Mouse (Mus musculus): ENCODE measurements around the gene Fam118b. TPM values are rescaled to one million over a fixed set of nuclear protein-coding genes. Genes with fewer than 3 reads are reported as not detected.

Fam118b gene
- polyA plus RNA-seq, 1 experiment from 2014 or later, result 63.8 TPM

DNA sequence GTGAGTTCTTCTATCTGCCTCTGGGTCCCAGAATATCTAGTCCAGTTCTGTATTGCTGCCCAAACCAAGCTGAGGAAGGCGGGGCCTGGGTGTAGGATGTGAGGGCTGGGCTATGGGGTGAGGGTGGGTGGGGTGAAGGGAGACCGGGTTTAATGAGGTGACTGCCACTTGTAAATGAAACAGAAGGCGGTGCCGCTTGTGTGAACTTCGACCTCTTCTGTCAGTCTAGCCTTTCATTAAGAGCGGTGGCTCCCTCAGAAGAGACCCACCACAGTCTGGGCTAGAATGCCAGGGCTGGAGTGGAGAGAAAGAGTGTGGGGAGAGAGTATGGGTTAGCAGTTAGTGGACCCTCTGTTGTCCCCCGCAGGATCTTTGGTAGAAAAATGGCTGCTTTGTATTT, 22.4 kb upstream of the Fam118b start:
- no peak for ATAC-seq (ENCODE audit: low read depth)
- Histone ChIP-seq H3K9me3 (no peaks in the 10 kb centered on the region), H3K27me3 (peaks cover 72% of the 10 kb centered on the region), H3K27ac (replicated peaks) (no peak overlapping the region), H3K36me3 (no peaks in the 10 kb centered on the region), H3K4me2 (no peak overlapping the region), H3K9ac (no peak overlapping the region), H3K4me3 (no peak overlapping the region), H3K4me1 (replicated peaks) (no peaks in the 10 kb centered on the region)
- 19% methylated on average over 7 of the region's 7 CpGs for WGBS

DNA sequence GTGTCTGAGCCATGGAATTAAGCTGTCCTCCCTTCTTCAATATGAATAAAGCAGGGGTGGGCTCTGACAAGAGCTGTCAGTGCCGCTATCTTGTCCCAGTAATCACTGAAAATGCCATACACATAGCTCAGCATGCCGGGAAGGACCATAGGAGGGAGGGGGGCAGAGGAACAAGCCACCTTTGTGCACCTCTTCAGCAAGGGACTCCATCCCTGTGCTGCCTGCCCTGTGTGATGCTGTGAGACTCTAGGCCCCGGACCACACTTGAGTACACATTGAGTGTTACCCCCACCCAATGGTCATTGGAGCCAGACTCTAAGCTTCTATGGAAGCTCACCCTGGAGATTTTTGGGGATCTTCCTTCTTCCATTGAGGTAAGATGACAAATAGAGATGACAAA, 18.7 kb upstream of the Fam118b start:
- 84% methylated on average over 3 of the region's 3 CpGs for WGBS
- no peak overlapping the region for H3K27ac ChIP-seq (replicated peaks)
- no peak overlapping the region for H3K9ac ChIP-seq
- no peaks in the 10 kb centered on the region for H3K4me1 ChIP-seq (replicated peaks)
- H3K36me3 ChIP-seq, result no peaks in the 10 kb centered on the region
- no peak for ATAC-seq (ENCODE audit: low read depth)
- H3K4me2 ChIP-seq, result no peak overlapping the region
- no peaks in the 10 kb centered on the region for H3K9me3 ChIP-seq
- H3K4me3 ChIP-seq, result no peak overlapping the region
- H3K27me3 ChIP-seq, result peaks cover 75% of the 10 kb centered on the region

GRCm38 (mm10) chr9:35284351-35284750, 16.7 kb upstream of the Fam118b start:
- Histone ChIP-seq H3K4me3 (no peak overlapping the region), H3K27ac (replicated peaks) (no peak overlapping the region), H3K4me1 (replicated peaks) (no peaks in the 10 kb centered on the region), H3K9me3 (no peaks in the 10 kb centered on the region), H3K4me2 (no peak overlapping the region), H3K9ac (no peak overlapping the region), H3K27me3 (peaks cover 60% of the 10 kb centered on the region), H3K36me3 (no peaks in the 10 kb centered on the region)
- WGBS, result 86% methylated on average over 4 of the region's 4 CpGs
- ATAC-seq (ENCODE audit: low read depth), result no peak

GRCm38 (mm10) chr9:35283415-35284069, 15.9 kb upstream of the Fam118b start:
- WGBS, result 67% methylated on average over 13 of the region's 13 CpGs
- H3K4me1 ChIP-seq (replicated peaks), result no peaks in the 10 kb centered on the region
- no peak overlapping the region for H3K4me3 ChIP-seq
- H3K27me3 ChIP-seq, result peaks cover 52% of the 10 kb centered on the region
- H3K4me2 ChIP-seq, result no peak overlapping the region
- H3K36me3 ChIP-seq, result peaks cover 4% of the 10 kb centered on the region; the same call in 1 of the 2 replicates
- ATAC-seq (ENCODE audit: low read depth), result no peak
- H3K27ac ChIP-seq (replicated peaks), result no peak overlapping the region
- H3K9ac ChIP-seq, result no peak overlapping the region
- no peaks in the 10 kb centered on the region for H3K9me3 ChIP-seq

- Histone ChIP-seq H3K4me2 (no peak overlapping the region), H3K27me3 (peaks cover 45% of the 10 kb centered on the region), H3K9me3 (no peaks in the 10 kb centered on the region), H3K4me1 (replicated peaks) (no peaks in the 10 kb centered on the region), H3K27ac (replicated peaks) (no peak overlapping the region), H3K4me3 (no peak overlapping the region), H3K36me3 (peaks cover 8% of the 10 kb centered on the region), H3K9ac (no peak overlapping the region)
- WGBS, result 63% methylated on average over 5 of the region's 5 CpGs
- peak; percentile 36; the same call in 1 of the 2 replicates for ATAC-seq (ENCODE audit: low read depth)
Observed at GRCm38 (mm10) chr9:35282851-35283200, 15.2 kb upstream of the Fam118b start.

- no peak overlapping the region for H3K4me2 ChIP-seq
- no peaks in the 10 kb centered on the region for H3K4me1 ChIP-seq (replicated peaks)
- H3K36me3 ChIP-seq, result peaks cover 14% of the 10 kb centered on the region
- no peaks in the 10 kb centered on the region for H3K9me3 ChIP-seq
- no peak overlapping the region for H3K27ac ChIP-seq (replicated peaks)
- H3K9ac ChIP-seq, result no peak overlapping the region
- 0 out of 2 replicates have a peak, but pooled peaks have one; percentile 52 for ATAC-seq (ENCODE audit: low read depth)
- no peak overlapping the region for H3K4me3 ChIP-seq
- H3K27me3 ChIP-seq, result peaks cover 39% of the 10 kb centered on the region
- WGBS, result 11% methylated on average over 5 of the region's 5 CpGs
Observed at GRCm38 (mm10) chr9:35282006-35282850, 14.6 kb upstream of the Fam118b start.

DNA sequence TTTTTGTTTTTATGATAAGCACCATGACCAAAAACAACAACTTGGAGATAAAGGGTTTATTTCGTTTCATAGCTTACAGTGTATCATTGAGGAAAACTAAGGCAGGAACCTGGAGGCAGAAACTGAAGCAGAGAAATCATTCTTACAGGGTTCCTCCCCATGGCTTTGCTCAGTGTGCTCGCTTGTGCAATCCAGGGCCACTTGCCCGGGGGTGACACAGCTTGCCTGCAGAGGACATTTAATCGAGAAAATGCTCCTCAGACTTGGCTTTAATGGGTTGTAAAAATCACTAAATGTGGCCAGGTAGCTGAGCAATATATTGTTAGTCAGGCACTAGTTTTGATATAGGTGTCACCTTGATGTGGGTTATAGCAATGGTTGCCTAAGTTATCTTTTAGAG, 10.8 kb upstream of the Fam118b start:
- H3K9ac ChIP-seq, result no peak overlapping the region
- no peaks in the 10 kb centered on the region for H3K9me3 ChIP-seq
- WGBS, result 85% methylated on average over 4 of the region's 4 CpGs
- H3K4me2 ChIP-seq, result no peak overlapping the region
- peaks cover 4% of the 10 kb centered on the region for H3K27me3 ChIP-seq
- H3K27ac ChIP-seq (replicated peaks), result no peak overlapping the region
- H3K36me3 ChIP-seq, result peaks cover 46% of the 10 kb centered on the region
- no peak for ATAC-seq (ENCODE audit: low read depth)
- no peak overlapping the region for H3K4me3 ChIP-seq
- no peaks in the 10 kb centered on the region for H3K4me1 ChIP-seq (replicated peaks)

GRCm38 (mm10) chr9:35277855-35278365, 10.3 kb upstream of the Fam118b start:
- H3K4me1 ChIP-seq (replicated peaks), result no peaks in the 10 kb centered on the region
- no peak overlapping the region for H3K4me3 ChIP-seq
- H3K36me3 ChIP-seq, result peaks cover 51% of the 10 kb centered on the region
- 80% methylated on average over 3 of the region's 3 CpGs for WGBS
- no peak overlapping the region for H3K27ac ChIP-seq (replicated peaks)
- H3K9ac ChIP-seq, result no peak overlapping the region
- no peak overlapping the region for H3K4me2 ChIP-seq
- no peaks in the 10 kb centered on the region for H3K9me3 ChIP-seq
- H3K27me3 ChIP-seq, result no peaks in the 10 kb centered on the region
- ATAC-seq (ENCODE audit: low read depth), result no peak

GRCm38 (mm10) chr9:35267976-35268715, 541 bp upstream of the Fam118b start:
- Histone ChIP-seq H3K4me1 (replicated peaks) (peaks cover 21% of the 10 kb centered on the region), H3K27ac (replicated peaks) (peak overlapping the region; percentile 39; the same call in 1 of the 2 replicates), H3K9me3 (no peaks in the 10 kb centered on the region), H3K9ac (peak overlapping the region; percentile 80), H3K27me3 (no peaks in the 10 kb centered on the region), H3K36me3 (peaks cover 17% of the 10 kb centered on the region), H3K4me2 (peak overlapping the region; percentile 78), H3K4me3 (peak overlapping the region; percentile 71)
- WGBS, result 3% methylated on average over 21 of the region's 21 CpGs
- ATAC-seq (ENCODE audit: low read depth), result peak; percentile 48

DNA sequence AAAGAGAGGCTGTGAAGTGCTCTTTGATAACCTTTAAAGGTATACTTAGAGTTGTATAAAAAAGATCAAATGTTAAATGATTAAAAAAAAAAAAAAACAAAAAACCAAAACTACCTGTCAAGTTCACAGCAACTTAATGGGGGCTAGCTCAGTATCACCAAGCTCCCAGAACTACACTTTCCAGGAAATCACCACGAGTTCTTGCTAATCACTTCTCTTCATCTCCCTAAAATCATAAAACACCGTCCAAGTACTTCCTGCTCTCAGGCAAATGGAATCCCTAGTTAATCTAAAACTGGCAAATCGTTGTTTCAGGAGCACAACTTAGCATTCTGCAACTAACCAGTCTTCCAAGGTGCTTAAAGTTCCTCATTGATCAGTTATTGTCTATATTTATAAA, 3.1 kb downstream of the Fam118b start:
- Histone ChIP-seq H3K36me3 (peaks cover 13% of the 10 kb centered on the region; the same call in 1 of the 2 replicates), H3K9ac (no peak overlapping the region)

DNA sequence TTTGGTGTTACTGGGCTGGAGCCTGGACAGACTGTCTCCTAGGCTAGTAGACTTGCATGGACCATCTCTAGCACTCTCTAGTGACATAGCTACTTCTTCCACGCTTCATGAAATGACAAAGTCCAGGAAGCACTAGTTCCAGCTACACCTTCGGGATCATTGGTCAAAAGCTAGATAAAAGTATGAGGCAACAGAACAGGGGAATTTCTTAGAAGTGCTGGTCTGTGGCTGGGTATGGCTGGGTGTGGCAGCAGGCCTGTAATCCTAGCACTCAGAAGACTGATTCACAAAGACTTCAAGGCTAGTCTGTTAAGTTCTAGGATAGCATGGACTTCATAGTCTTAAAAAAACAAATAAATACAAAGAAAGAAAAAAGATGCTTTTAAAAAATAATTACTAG, 4.2 kb downstream of the Fam118b start:
- Histone ChIP-seq H3K27ac (replicated peaks) (no peak overlapping the region), H3K36me3 (peaks cover 17% of the 10 kb centered on the region; the same call in 1 of the 2 replicates), H3K27me3 (no peaks in the 10 kb centered on the region), H3K9me3 (no peaks in the 10 kb centered on the region), H3K9ac (no peak overlapping the region), H3K4me1 (replicated peaks) (peaks cover 16% of the 10 kb centered on the region), H3K4me2 (no peak overlapping the region), H3K4me3 (no peak overlapping the region)
- no peak for ATAC-seq (ENCODE audit: low read depth)
- WGBS, result 93% methylated on average over 2 of the region's 2 CpGs

More for the DNA sequence above, 3.1 kb downstream of the Fam118b start:
- Histone ChIP-seq H3K27me3 (no peaks in the 10 kb centered on the region), H3K4me1 (replicated peaks) (peaks cover 21% of the 10 kb centered on the region), H3K27ac (replicated peaks) (no peak overlapping the region), H3K9me3 (no peaks in the 10 kb centered on the region), H3K4me2 (no peak overlapping the region), H3K4me3 (no peak overlapping the region)
- no peak for ATAC-seq (ENCODE audit: low read depth)
- WGBS, result 94% methylated on average over 3 of the region's 3 CpGs

DNA sequence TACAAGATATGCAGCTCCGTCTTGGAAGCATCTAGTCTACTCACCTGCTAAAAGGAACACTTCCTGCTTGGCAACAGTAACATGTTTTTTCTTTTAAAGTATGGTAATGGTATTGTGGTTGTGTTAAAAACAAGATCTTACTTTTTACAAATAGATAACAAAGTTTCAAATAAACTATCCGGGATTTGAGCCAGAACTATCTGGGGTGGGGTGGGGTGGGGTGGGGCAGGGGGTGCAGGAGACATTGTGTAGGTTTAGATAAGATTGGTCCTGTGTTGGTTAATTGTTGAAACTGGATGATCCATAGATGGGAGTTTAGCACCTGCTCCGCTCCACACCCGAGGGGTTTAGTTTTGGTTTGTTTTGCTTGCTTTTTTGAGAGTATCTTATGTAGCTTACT, 5.2 kb downstream of the Fam118b start:
- ATAC-seq (ENCODE audit: low read depth), result no peak
- WGBS, result 90% methylated on average over 4 of the region's 4 CpGs
- Histone ChIP-seq H3K9ac (no peak overlapping the region), H3K4me3 (no peak overlapping the region), H3K27ac (replicated peaks) (no peak overlapping the region), H3K4me2 (no peak overlapping the region), H3K36me3 (peaks cover 17% of the 10 kb centered on the region; the same call in 1 of the 2 replicates), H3K4me1 (replicated peaks) (peaks cover 12% of the 10 kb centered on the region), H3K9me3 (no peaks in the 10 kb centered on the region), H3K27me3 (no peaks in the 10 kb centered on the region)

Measured in neural tube, embryonic 13.5 days (tissue).